Mouse (Mus musculus): ENCODE measurements around the gene Defb25.

Defb25 gene

GRCm38 (mm10) chr2:152628066-152628465 is 5.2 kb upstream of the Defb25 start:
- no peak for DNase-seq (ENCODE audit: low read depth, low spot score)

GRCm38 (mm10) chr2:152626774-152627591 is 4.1 kb upstream of the Defb25 start, which contains the start of gene Rem1:
TSS of gene Rem1 (plus strand) at chr2:152626951.
- peak; percentile 20 for DNase-seq (ENCODE audit: low read depth, low spot score)

GRCm38 (mm10) chr2:152625256-152625655 is 2.4 kb upstream of the Defb25 start:
- no peak for DNase-seq (ENCODE audit: low read depth, low spot score)

GRCm38 (mm10) chr2:152624566-152624965 is 1.7 kb upstream of the Defb25 start:
- no peak for DNase-seq (ENCODE audit: low read depth, low spot score)

GRCm38 (mm10) chr2:152622151-152622550 is 702 bp downstream of the Defb25 start:
- DNase-seq (ENCODE audit: low read depth, low spot score): no peak

GRCm38 (mm10) chr2:152620367-152621134 is 2.3 kb downstream of the Defb25 start:
- DNase-seq (ENCODE audit: low read depth, low spot score): no peak

GRCm38 (mm10) chr2:152617374-152617773 is 5.5 kb downstream of the Defb25 start:
- DNase-seq (ENCODE audit: low read depth, low spot score): peak; percentile 74

- DNase-seq (ENCODE audit: low read depth, low spot score): no peak
Measured at GRCm38 (mm10) chr2:152616470-152616869, 6.4 kb downstream of the Defb25 start.

GRCm38 (mm10) chr2:152615563-152615962 is 7.3 kb downstream of the Defb25 start:
- peak; percentile 83 for DNase-seq (ENCODE audit: low read depth, low spot score)

- DNase-seq (ENCODE audit: low read depth, low spot score): peak; percentile 75
Measured at GRCm38 (mm10) chr2:152612193-152612592, 10.7 kb downstream of the Defb25 start.

- DNase-seq (ENCODE audit: low read depth, low spot score): peak; percentile 74
Measured at GRCm38 (mm10) chr2:152608719-152609118, 14.1 kb downstream of the Defb25 start.

- no peak for DNase-seq (ENCODE audit: low read depth, low spot score)
Measured at GRCm38 (mm10) chr2:152607746-152608145, 15.1 kb downstream of the Defb25 start.

- peak; percentile 81 for DNase-seq (ENCODE audit: low read depth, low spot score)
Measured at GRCm38 (mm10) chr2:152604057-152604456, 18.8 kb downstream of the Defb25 start, which contains the start of gene Defb36. TSS of gene Defb36 (plus strand) at chr2:152604327.

- peak; percentile 44 for DNase-seq (ENCODE audit: low read depth, low spot score)
Measured at GRCm38 (mm10) chr2:152601275-152601960, 21.4 kb downstream of the Defb25 start.

GRCm38 (mm10) chr2:152600076-152600475 is 22.8 kb downstream of the Defb25 start:
- DNase-seq (ENCODE audit: low read depth, low spot score): no peak

- no peak for DNase-seq (ENCODE audit: low read depth, low spot score)
Measured at GRCm38 (mm10) chr2:152599299-152599698, 23.6 kb downstream of the Defb25 start, which contains the start of gene Defb45. TSS of gene Defb45 (minus strand) at chr2:152599399.

- no peak for DNase-seq (ENCODE audit: low read depth, low spot score)
Measured at GRCm38 (mm10) chr2:152589021-152589420, 33.8 kb downstream of the Defb25 start.

GRCm38 (mm10) chr2:152588450-152588849 is 34.4 kb downstream of the Defb25 start:
- DNase-seq (ENCODE audit: low read depth, low spot score): no peak

GRCm38 (mm10) chr2:152586926-152587560 is 35.8 kb downstream of the Defb25 start:
- DNase-seq (ENCODE audit: low read depth, low spot score): peak; percentile 48

- no peak for DNase-seq (ENCODE audit: low read depth, low spot score)
Measured at GRCm38 (mm10) chr2:152580612-152581011, 42.2 kb downstream of the Defb25 start.

GRCm38 (mm10) chr2:152580107-152580506 is 42.7 kb downstream of the Defb25 start, which contains the start of gene Defb19:
TSS of gene Defb19 (minus strand) at chr2:152580312.
- DNase-seq (ENCODE audit: low read depth, low spot score): no peak
